Mouse (Mus musculus) forebrain, embryonic 11.5 days (tissue): ENCODE measurements around the gene B3gnt6. TPM values are rescaled to one million over a fixed set of nuclear protein-coding genes. Genes with fewer than 3 reads are reported as not detected.
"Not testable (repeated sequence)": the region's sequence is repeated elsewhere in the genome, so short reads cannot be mapped to it uniquely, and the experiment has no call there.

ENCODE experiments used
- ATAC-seq: fragments of 200-750 bp; cut with Nextera tagmentation; replicated peaks from 2 replicates; pipeline ENCODE4 v1.8.0; 2017; ENCODE audit warnings: moderate TSS enrichment; ENCODE audit not compliant: low FRiP score
- DNase-seq: peaks from one replicate; pipeline ENCODE4 v3.0.0-alpha.2; 2017; ENCODE audit warnings: low spot score
- H3K27ac ChIP-seq: fragments of 300-500 bp; sonication (generic); 2 replicates; pipeline ENCODE4 v1.5.1; 2014; ENCODE audit warnings: low read depth, low read length
- H3K27me3 ChIP-seq: fragments of 300-500 bp; sonication (generic); 2 replicates; pipeline ENCODE4 v1.6.1; 2014; ENCODE audit warnings: mild to moderate bottlenecking, low read length, mixed read lengths; ENCODE audit not compliant: control insufficient read depth, insufficient read depth
- H3K36me3 ChIP-seq: fragments of 300-500 bp; sonication (generic); 2 replicates; pipeline ENCODE4 v1.6.1; 2014; ENCODE audit warnings: mild to moderate bottlenecking, low read length, moderate library complexity, mixed read lengths; ENCODE audit not compliant: control insufficient read depth, insufficient read depth
- H3K4me1 ChIP-seq: fragments of 300-500 bp; sonication (generic); replicated peaks from 2 replicates; pipeline ENCODE4 v1.6.1; 2014; ENCODE audit warnings: low read length, mixed read lengths; ENCODE audit not compliant: control insufficient read depth, insufficient read depth
- H3K4me2 ChIP-seq: fragments of 300-500 bp; sonication (generic); 2 replicates; pipeline ENCODE4 v1.6.1; 2014; ENCODE audit warnings: low read depth, mild to moderate bottlenecking, low read length, moderate library complexity, mixed read lengths; ENCODE audit not compliant: severe bottlenecking
- H3K4me3 ChIP-seq: fragments of 300-500 bp; sonication (generic); 2 replicates; pipeline ENCODE4 v1.5.1; 2014; ENCODE audit warnings: low read depth, low read length
- H3K9ac ChIP-seq: fragments of 300-500 bp; sonication (generic); 2 replicates; pipeline ENCODE4 v1.6.1; 2014; ENCODE audit warnings: low read length
- H3K9me3 ChIP-seq: fragments of 300-500 bp; sonication (generic); 2 replicates; pipeline ENCODE4 v1.6.1; 2016; ENCODE audit warnings: low read length, mixed read lengths; ENCODE audit not compliant: control insufficient read depth
- WGBS: fragments of 180-500 bp; shearing (Covaris S2); extraction: QIAGEN DNeasy Blood & Tissue Kit; methylation state at CpG from one replicate; pipeline ENCODE4 v1.1.7; 2014; 5-methylcytosine and 5-hydroxymethylcytosine counted together
- polyA plus RNA-seq: library from polyadenylated mRNA; unstranded; fragments of >200 nt; fragmentation: Nextera tagmentation; extraction: Ambion mirVana; gene quantifications from 2 replicates; pipeline ENCODE4 v1.2.1, GENCODE M21; 2014

B3gnt6 gene
- polyA plus RNA-seq, 1 experiment from 2014 or later: not detected

DNA sequence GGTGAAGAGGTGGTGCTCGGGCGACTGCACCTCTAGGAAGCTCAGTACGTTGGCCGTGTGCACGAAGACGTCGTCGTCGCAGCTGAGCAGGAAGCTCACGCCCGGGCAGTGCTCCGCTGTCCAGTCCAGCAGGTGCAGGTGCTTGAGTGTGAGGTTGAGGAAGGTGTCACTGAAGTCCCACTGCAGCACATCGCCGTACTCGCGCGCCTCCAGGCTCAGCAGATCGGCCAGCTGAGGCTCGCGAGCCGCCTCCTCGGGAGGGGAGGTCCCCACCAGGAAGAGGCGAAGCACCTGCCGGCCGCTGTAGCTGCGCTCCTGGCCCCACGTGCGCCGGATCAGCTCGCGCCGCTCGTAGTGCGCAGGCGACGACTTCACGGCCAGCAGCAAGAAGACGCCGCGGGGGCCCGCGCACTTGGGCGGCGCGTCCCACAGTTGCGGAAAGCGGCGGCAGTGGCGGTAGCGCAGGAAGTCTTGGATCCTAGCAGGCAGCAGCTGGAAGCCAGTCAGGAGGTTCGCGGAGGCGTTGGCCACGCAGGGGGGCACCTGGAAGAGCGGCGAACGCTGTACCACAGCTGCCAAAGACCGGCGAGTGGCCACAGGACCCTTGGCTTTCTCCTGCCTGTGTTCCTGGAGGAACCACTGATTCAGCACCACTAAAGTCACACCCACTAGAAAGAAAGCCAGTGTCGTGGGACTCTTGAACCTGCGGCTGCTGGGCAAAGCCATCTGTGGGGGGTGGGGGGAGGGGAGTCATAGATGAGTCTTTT lies 5.1 kb downstream of the B3gnt6 start:
- H3K4me3 ChIP-seq: peak overlapping the region; percentile 32
- H3K27ac ChIP-seq: no peak overlapping the region
- no peaks in the 10 kb centered on the region for H3K9me3 ChIP-seq
- peaks cover 11% of the 10 kb centered on the region; the same call in 1 of the 2 replicates for H3K4me1 ChIP-seq
- H3K27me3 ChIP-seq: peaks cover 57% of the 10 kb centered on the region
- WGBS: 2% methylated on average over 61 of the region's 61 CpGs
- H3K36me3 ChIP-seq: no peaks in the 10 kb centered on the region
- H3K4me2 ChIP-seq: peak overlapping the region; percentile 70
- H3K9ac ChIP-seq: peak overlapping the region; percentile 29
- DNase-seq (peak; percentile 71), ATAC-seq (peak; percentile 45)

- ATAC-seq: peak; percentile 68
- H3K4me2 ChIP-seq: peak overlapping the region; percentile 70
- peak; percentile 74 for DNase-seq
Measured at GRCm38 (mm10) chr7:98193515-98194025, 5.7 kb downstream of the B3gnt6 start.

DNA sequence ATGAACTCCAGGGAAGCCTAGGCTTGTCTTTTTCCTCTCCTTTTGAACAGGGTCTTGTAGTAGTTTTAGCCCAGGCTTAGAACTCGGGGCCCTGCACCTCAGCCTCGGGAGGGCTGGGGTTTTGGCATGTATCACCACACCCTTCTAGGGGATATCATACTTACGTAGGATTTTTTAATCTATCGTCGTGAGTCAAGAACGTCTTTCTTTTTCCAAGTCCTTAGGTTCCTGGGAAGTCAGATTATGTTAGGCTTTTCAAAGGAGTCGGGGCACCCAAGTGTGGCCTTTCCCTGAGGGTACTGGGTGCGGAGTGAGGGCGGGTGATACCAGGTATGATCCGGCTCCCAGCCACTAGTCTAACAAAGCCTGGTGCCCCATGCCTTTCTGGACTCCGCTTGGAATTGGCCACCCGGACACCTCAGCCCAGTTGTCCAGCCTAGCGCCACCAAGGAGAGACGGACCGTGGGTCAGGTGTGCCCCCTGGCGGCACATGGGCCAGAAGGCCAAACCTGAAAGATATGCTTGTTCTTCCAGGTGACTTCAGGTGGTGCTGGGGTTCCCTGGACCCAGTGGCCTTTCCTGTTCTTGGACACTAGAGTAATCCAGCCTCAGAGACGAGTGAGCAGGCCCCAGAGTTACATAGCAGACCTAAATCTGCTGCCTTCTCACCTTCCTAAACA lies 7.6 kb downstream of the B3gnt6 start:
- WGBS: 66% methylated on average over 17 of the region's 17 CpGs
- Histone ChIP-seq H3K27me3 (peaks cover 62% of the 10 kb centered on the region), H3K4me1 (peaks cover 12% of the 10 kb centered on the region; the same call in 1 of the 2 replicates), H3K27ac (no peak overlapping the region), H3K36me3 (no peaks in the 10 kb centered on the region), H3K4me3 (no peak overlapping the region), H3K9ac (no peak overlapping the region), H3K4me2 (no peak overlapping the region), H3K9me3 (no peaks in the 10 kb centered on the region)
- ATAC-seq (no peak), DNase-seq (peak; percentile 57)

More at GRCm38 (mm10) chr7:98193515-98194025, 5.7 kb downstream of the B3gnt6 start:
- Histone ChIP-seq H3K27me3 (peaks cover 62% of the 10 kb centered on the region), H3K9ac (peak overlapping the region; percentile 29), H3K9me3 (no peaks in the 10 kb centered on the region), H3K4me1 (peaks cover 11% of the 10 kb centered on the region; the same call in 1 of the 2 replicates), H3K27ac (no peak overlapping the region), H3K4me3 (peak overlapping the region; percentile 32), H3K36me3 (no peaks in the 10 kb centered on the region)
- 6% methylated on average over 36 of the region's 36 CpGs for WGBS

GRCm38 (mm10) chr7:98190578-98190977 lies 8.7 kb downstream of the B3gnt6 start:
- no peak overlapping the region for H3K4me2 ChIP-seq
- ATAC-seq (no peak), DNase-seq (no peak)
- WGBS: 74% methylated on average over 1 of the region's 1 CpGs
- no peak overlapping the region for H3K27ac ChIP-seq
- H3K27me3 ChIP-seq: peaks cover 55% of the 10 kb centered on the region
- H3K4me1 ChIP-seq: peaks cover 20% of the 10 kb centered on the region; the same call in 1 of the 2 replicates
- no peak overlapping the region for H3K9ac ChIP-seq
- no peaks in the 10 kb centered on the region for H3K36me3 ChIP-seq
- no peak overlapping the region for H3K4me3 ChIP-seq
- no peaks in the 10 kb centered on the region for H3K9me3 ChIP-seq

GRCm38 (mm10) chr7:98189745-98190144 lies 9.5 kb downstream of the B3gnt6 start:
- no peak for DNase-seq
- 61% methylated on average over 3 of the region's 3 CpGs for WGBS
- no peak for ATAC-seq
- Histone ChIP-seq H3K9me3 (no peaks in the 10 kb centered on the region), H3K4me3 (no peak overlapping the region), H3K27ac (no peak overlapping the region), H3K36me3 (no peaks in the 10 kb centered on the region), H3K9ac (no peak overlapping the region), H3K4me1 (peaks cover 20% of the 10 kb centered on the region; the same call in 1 of the 2 replicates), H3K4me2 (no peak overlapping the region), H3K27me3 (peaks cover 47% of the 10 kb centered on the region)

- 82% methylated on average over 2 of the region's 2 CpGs for WGBS
- peaks cover 37% of the 10 kb centered on the region for H3K27me3 ChIP-seq
Measured at GRCm38 (mm10) chr7:98188680-98189079, 10.6 kb downstream of the B3gnt6 start.

DNA sequence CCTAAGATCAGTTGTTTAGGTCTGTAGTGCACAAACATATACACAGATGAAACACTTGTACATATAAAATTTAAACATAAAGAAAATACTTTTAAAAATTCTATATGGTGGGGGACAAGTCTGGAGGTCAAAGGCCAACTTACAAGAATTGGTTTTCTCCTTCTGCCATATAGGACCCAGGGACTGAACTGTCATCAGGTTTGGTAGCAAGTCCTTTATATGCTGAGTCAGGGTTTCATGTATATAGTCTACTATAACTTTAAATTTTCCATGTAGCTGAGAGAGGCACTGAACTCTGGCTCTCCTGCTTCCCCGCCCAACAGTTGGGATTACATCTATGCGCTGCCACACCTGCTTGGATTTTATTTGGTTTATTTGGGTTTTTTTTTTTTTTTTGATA lies 11.0 kb downstream of the B3gnt6 start:
- peaks cover 35% of the 10 kb centered on the region for H3K27me3 ChIP-seq
- no peaks in the 10 kb centered on the region for H3K9me3 ChIP-seq
- peaks cover 10% of the 10 kb centered on the region; the same call in 1 of the 2 replicates for H3K4me1 ChIP-seq
- ATAC-seq: no peak
- H3K27ac ChIP-seq: no peak overlapping the region
- H3K9ac ChIP-seq: no peak overlapping the region
- no peak for DNase-seq
- H3K4me2 ChIP-seq: no peak overlapping the region
- no peaks in the 10 kb centered on the region for H3K36me3 ChIP-seq
- WGBS: 95% methylated on average over 2 of the region's 2 CpGs
- no peak overlapping the region for H3K4me3 ChIP-seq

More at GRCm38 (mm10) chr7:98188680-98189079, 10.6 kb downstream of the B3gnt6 start:
- no peak overlapping the region for H3K27ac ChIP-seq
- DNase-seq (no peak), ATAC-seq (no peak)
- H3K4me2 ChIP-seq: no peak overlapping the region
- no peaks in the 10 kb centered on the region for H3K9me3 ChIP-seq
- no peaks in the 10 kb centered on the region for H3K36me3 ChIP-seq
- H3K9ac ChIP-seq: no peak overlapping the region
- H3K4me1 ChIP-seq: peaks cover 13% of the 10 kb centered on the region; the same call in 1 of the 2 replicates
- no peak overlapping the region for H3K4me3 ChIP-seq

DNA sequence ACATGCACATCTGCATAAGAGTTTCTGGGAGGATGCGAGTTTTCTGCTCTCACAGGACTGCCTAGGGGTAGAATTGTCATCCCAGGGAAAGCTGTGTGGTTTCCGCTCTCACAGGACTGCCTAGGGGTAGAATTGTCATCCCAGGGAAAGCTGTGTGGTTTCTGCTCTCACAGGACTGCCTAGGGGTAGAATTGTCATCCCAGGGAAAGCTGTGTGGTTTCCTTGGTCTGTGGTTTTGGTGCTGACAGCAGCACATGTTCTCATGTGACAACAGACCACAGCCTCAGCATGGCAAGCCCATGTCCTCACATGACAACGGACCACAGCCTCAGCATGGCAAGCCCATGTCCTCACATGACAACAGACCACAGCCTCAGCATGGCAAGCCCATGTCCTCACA lies 11.9 kb downstream of the B3gnt6 start:
- H3K4me2 ChIP-seq, DNase-seq, ATAC-seq, H3K9ac ChIP-seq, H3K9me3 ChIP-seq, H3K36me3 ChIP-seq, H3K4me3 ChIP-seq, H3K4me1 ChIP-seq, H3K27ac ChIP-seq: not testable (repeated sequence)
- peaks cover 28% of the 10 kb centered on the region for H3K27me3 ChIP-seq
- WGBS: 56% methylated on average over 3 of the region's 3 CpGs
